Mouse (Mus musculus) kidney, postnatal 0 days (tissue): ENCODE measurements around the gene Spryd4. TPM values are rescaled to one million over a fixed set of nuclear protein-coding genes. Genes with fewer than 3 reads are reported as not detected.

Experiments used
- ATAC-seq: fragments of 200-750 bp; cut with Nextera tagmentation; replicated peaks from 2 replicates; pipeline ENCODE4 v1.8.0; 2017; ENCODE audit warnings: low read depth, moderate number of reproducible peaks, moderate TSS enrichment, moderate library complexity; ENCODE audit not compliant: low FRiP score
- DNase-seq: peaks from one replicate; pipeline ENCODE4 v3.0.0-alpha.2; 2016; ENCODE audit warnings: low spot score
- H3K27ac ChIP-seq: fragments of 300-500 bp; sonication (generic); 2 replicates; pipeline ENCODE4 v1.5.1; 2014; ENCODE audit warnings: mild to moderate bottlenecking
- H3K27me3 ChIP-seq: fragments of 300-500 bp; sonication (generic); 2 replicates; pipeline ENCODE4 v1.6.1; 2014; ENCODE audit warnings: low read length, mixed read lengths; ENCODE audit not compliant: insufficient read depth
- H3K36me3 ChIP-seq: fragments of 300-500 bp; sonication (generic); 2 replicates; pipeline ENCODE4 v1.6.1; 2014; ENCODE audit warnings: low read length, mixed read lengths; ENCODE audit not compliant: insufficient read depth
- H3K4me1 ChIP-seq: fragments of 300-500 bp; sonication (generic); replicated peaks from 2 replicates; pipeline ENCODE4 v1.6.1; 2014; ENCODE audit warnings: antibody characterized with exemption, low read length, mixed read lengths; ENCODE audit not compliant: insufficient read depth
- H3K4me2 ChIP-seq: fragments of 300-500 bp; sonication (generic); 2 replicates; pipeline ENCODE4 v1.6.1; 2014; ENCODE audit warnings: mild to moderate bottlenecking, low read length, moderate library complexity, mixed read lengths
- H3K4me3 ChIP-seq: fragments of 300-500 bp; sonication (generic); replicated peaks from 2 replicates; pipeline ENCODE4 v1.5.1; 2014; ENCODE audit warnings: low read depth, low read length
- H3K9ac ChIP-seq: fragments of 300-500 bp; sonication (generic); 2 replicates; pipeline ENCODE4 v1.6.1; 2014; ENCODE audit warnings: low read depth, low read length
- H3K9me3 ChIP-seq: fragments of 300-500 bp; sonication (generic); replicated peaks from 2 replicates; pipeline ENCODE4 v1.6.1; 2016; ENCODE audit warnings: low read length, inconsistent platforms, mixed read lengths
- CTCF ChIP-seq: IDR thresholded peaks from 2 replicates; pipeline ENCODE4 v1.5.1; 2016; ENCODE audit warnings: antibody characterized with exemption, low read depth, mild to moderate bottlenecking, moderate library complexity
- WGBS: fragments of 180-500 bp; shearing (Covaris S2); extraction: QIAGEN DNeasy Blood & Tissue Kit; methylation state at CpG from one replicate; pipeline ENCODE4 v1.1.7; 2014; 5-methylcytosine and 5-hydroxymethylcytosine counted together
- polyA plus RNA-seq: library from polyadenylated mRNA; unstranded; fragments of >200 nt; fragmentation: Nextera tagmentation; extraction: Ambion mirVana; gene quantifications from 2 replicates; pipeline ENCODE4 v1.2.1, GENCODE M21; 2015

The Spryd4 gene
- polyA plus RNA-seq, 1 experiment from 2014 or later, result 35.1 TPM

DNA sequence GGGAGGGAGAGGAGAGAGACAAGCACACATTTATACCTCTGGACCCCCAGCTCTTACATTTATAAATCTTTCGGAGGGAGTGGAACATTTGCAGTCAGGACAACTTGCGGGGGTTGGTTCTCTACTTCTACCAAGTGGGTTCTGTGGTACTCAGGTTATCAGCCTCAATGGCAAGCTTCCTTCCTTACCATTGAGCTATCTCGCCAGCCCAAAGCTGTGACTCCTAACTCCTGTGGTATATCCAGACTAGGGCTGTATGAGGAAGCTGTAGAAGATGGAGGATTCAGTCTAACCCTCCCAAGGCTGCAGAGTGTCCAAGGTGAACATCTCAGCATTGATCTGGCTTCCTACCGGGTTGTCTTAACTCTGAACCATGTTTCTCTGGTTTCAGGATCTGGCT lies 27.5 kb upstream of the Spryd4 start:
- Histone ChIP-seq H3K27ac (no peak overlapping the region), H3K27me3 (no peaks in the 10 kb centered on the region), H3K9me3 (no peaks in the 10 kb centered on the region), H3K4me3 (no peak overlapping the region), H3K4me2 (no peak overlapping the region), H3K9ac (no peak overlapping the region), H3K36me3 (0 out of 2 replicates have a peak, but pooled peaks cover 16% of the 10 kb centered on the region), H3K4me1 (no peaks in the 10 kb centered on the region)
- ATAC-seq (no peak), DNase-seq (no peak)
- TF ChIP-seq CTCF, result no peak
- WGBS, result 88% methylated on average over 4 of the region's 4 CpGs

DNA sequence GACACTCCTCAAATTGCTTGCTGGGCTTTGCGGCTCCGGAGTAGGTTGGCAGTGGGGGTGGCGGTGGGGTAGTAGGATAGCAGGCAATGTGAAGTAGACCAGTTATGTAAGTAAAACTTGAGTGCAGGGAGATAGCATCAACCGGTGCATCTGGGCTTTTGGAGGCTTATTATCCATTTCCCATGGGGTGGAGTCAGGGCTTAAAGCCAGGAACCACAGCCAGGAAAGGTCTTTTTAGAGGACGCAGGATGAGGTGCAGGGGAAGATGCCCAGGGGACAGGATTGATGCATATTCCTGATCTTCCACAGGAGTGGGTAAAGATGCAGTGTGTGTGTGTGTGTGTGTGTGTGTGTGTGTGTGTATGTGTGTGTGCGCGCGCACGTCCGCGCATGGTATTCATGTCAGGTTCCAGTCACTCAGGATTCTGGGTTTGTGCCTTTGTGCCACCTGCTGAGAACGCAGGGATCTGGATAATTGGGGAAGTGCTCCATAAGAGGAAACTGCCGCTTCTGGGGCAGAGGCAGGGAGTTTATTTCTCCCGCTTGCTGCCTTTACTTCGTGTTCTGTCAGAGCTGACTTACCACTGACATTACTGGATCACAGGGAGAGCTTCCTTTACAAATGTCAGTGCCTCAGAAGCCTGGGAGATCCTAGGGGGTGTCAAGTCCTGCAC lies 26.3 kb upstream of the Spryd4 start:
- Histone ChIP-seq H3K27ac (no peak overlapping the region), H3K9me3 (no peaks in the 10 kb centered on the region), H3K36me3 (0 out of 2 replicates have a peak, but pooled peaks cover 12% of the 10 kb centered on the region), H3K4me1 (no peaks in the 10 kb centered on the region), H3K4me2 (no peak overlapping the region), H3K4me3 (no peak overlapping the region), H3K27me3 (no peaks in the 10 kb centered on the region), H3K9ac (no peak overlapping the region)
- ATAC-seq (no peak), DNase-seq (no peak)
- no peak for TF ChIP-seq CTCF
- WGBS, result 79% methylated on average over 15 of the region's 15 CpGs

DNA sequence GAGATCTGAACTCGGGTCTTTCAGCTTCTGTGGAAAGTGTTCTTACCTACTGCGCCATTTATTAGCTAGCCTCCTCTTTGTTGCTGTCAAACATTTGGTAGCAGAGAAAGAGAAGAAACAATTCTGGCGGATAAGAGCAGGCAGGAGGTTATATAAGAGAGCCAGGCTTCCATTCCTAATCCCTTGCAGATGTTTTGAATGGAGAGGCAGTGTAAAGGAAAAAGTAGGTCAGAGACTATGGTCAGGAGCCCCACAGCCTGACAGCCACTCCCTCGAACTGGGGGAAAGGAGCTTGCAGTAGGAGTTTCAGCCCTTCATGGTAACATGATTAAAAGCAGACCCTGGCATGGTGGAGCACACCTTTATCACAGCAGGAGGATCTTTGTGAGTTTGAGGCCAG lies 24.7 kb upstream of the Spryd4 start:
- TF ChIP-seq CTCF, result no peak
- Histone ChIP-seq H3K9me3 (no peaks in the 10 kb centered on the region), H3K36me3 (0 out of 2 replicates have a peak, but pooled peaks cover 11% of the 10 kb centered on the region), H3K4me1 (no peaks in the 10 kb centered on the region), H3K4me2 (no peak overlapping the region), H3K27me3 (no peaks in the 10 kb centered on the region), H3K9ac (no peak overlapping the region), H3K27ac (no peak overlapping the region), H3K4me3 (no peak overlapping the region)
- WGBS, result 73% methylated on average over 4 of the region's 4 CpGs
- DNase-seq (no peak), ATAC-seq (no peak)

DNA sequence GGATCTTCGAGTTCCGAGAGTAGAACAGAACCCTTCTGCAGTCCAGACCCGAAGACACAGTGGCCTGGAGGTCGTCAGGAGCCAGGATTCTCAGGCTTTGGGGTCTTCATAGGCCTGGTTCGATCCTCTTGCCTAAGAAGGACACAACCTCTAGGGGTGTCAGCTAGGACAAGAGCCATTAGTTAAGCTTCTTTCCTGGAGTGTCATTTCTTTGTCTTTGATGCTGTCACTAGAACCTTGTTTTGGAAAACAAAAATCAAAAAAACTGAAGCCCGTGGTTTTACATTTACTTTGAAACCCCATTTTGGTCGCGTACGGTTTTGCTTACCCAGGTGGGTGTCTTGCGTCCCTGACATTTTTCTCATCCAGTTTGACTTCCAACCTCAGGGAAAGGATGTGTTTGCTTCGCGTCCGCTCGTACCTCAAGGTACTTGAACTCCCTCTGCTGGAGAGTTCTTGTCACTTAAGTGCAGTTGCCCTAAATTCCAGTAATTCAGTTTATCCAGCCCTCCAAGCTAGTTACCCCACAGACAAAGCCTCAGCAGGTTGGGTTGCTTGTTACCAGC lies 20.9 kb upstream of the Spryd4 start:
- TF ChIP-seq CTCF, result peak; percentile 83
- Histone ChIP-seq H3K4me2 (peak overlapping the region; percentile 80), H3K27ac (peak overlapping the region; percentile 93), H3K27me3 (no peaks in the 10 kb centered on the region), H3K4me3 (peak overlapping the region; percentile 80), H3K9me3 (no peaks in the 10 kb centered on the region), H3K4me1 (no peaks in the 10 kb centered on the region), H3K9ac (peak overlapping the region; percentile 71), H3K36me3 (no peaks in the 10 kb centered on the region)
- DNase-seq, result peak; percentile 91
- 0 out of 2 replicates have a peak, but pooled peaks have one; percentile 12 for ATAC-seq
- under 1% methylated on average over 14 of the region's 14 CpGs for WGBS

DNA sequence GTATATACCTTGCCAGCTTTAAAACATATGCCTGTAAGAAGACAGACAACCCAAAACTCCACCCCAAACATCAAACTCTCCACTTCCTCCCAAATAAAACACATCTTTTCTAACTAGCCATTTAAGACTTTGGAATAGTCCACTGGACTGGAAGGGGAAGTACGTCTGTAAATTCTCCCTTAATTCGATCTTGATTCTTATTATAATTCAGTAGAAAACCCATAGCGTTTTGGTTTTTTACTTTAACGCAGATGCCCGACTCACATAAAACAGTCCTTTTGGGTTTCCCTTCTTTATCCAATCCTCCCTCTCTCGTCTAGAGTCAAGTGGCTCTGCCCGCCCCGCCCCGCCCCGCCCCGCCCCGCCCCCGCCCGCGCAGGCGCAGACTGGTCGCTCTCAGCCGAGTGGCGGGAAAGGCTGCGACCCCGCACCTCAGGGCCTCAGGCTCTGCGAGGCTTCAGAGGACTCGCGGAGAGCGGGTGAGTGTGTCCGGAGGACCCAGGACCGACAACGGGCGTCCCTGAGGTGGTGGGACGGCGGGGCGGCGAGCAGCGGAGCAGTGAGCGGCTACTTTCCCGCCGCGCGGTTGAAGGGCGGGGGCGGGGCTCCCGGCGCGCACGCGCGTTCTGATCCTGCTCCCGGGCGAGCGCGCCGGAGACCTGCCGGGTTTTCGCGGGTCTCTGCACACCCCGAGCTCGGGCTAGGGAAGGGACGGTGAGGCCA lies 20.3 kb upstream of the Spryd4 start, which contains the start of gene Timeless:
Timeless (plus strand) TSS at position 369 of the 723 bp plus-strand sequence.
- Histone ChIP-seq H3K4me2 (peak within 1 kb of the TSS; percentile 80), H3K4me3 (peak within 1 kb of the TSS; percentile 80), H3K36me3 (no peaks in the 10 kb centered on the region), H3K27ac (peak within 1 kb of the TSS; percentile 93), H3K27me3 (no peaks in the 10 kb centered on the region), H3K9me3 (no peaks in the 10 kb centered on the region), H3K4me1 (no peaks in the 10 kb centered on the region), H3K9ac (peak within 1 kb of the TSS; percentile 71)
- ATAC-seq, result peak; percentile 89
- TF ChIP-seq CTCF, result no peak
- peak; percentile 90 for DNase-seq
- under 1% methylated on average over 58 of the region's 58 CpGs for WGBS

DNA sequence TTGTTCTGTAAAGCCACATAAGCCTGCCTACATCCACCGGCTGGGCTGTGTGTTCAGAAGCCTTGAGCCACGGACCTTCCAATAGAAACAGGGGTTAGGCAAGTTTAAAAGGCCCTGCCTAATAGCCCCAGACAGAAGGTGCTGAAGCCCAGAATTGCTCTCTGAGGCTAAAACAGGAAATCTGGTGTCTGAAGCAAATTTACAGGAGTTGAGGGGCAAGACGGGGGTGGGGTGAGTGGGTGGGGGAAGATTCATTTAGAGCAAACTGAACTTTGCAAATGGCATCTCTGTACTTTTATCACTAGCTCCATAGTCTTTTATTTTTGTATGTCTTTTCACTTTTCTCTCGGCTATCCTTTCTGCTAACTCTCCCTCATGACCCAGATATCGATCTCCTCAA lies 19.5 kb upstream of the Spryd4 start:
- DNase-seq (no peak), ATAC-seq (no peak)
- H3K27ac ChIP-seq, result peak overlapping the region; percentile 93; the same call in 1 of the 2 replicates
- peak overlapping the region; percentile 71; the same call in 1 of the 2 replicates for H3K9ac ChIP-seq
- H3K27me3 ChIP-seq, result no peaks in the 10 kb centered on the region
- WGBS, result 6% methylated on average over 5 of the region's 5 CpGs
- H3K4me2 ChIP-seq, result peak overlapping the region; percentile 80
- H3K36me3 ChIP-seq, result no peaks in the 10 kb centered on the region
- peak overlapping the region; percentile 80 for H3K4me3 ChIP-seq
- TF ChIP-seq CTCF, result no peak
- no peaks in the 10 kb centered on the region for H3K4me1 ChIP-seq
- H3K9me3 ChIP-seq, result no peaks in the 10 kb centered on the region
